In genomic region chr12:29593787-29594186, GRCm38 (mm10) we compare ENCODE assay signal across 20 mouse cellular contexts.
DNase-seq lines count a peak whose midpoint lies in the region; ATAC-seq and TF ChIP-seq lines count a peak whose summit lies in the region.
"Had no signal": no experiment of that assay in that cellular context is flagged by ENCODE, and none has a peak within 500 bp of the region (broad histone marks: within the 10 kb centered on the region; RNA-seq: fewer than 3 reads in every experiment).

No protein-coding gene starts in this region.

- peaks cover 5% of the 10 kb centered on the region; the same call in 1 of the 2 replicates for H3K9me3 ChIP-seq in midbrain, postnatal 0 days (ENCODE audit: low read length)
- no peaks in the 10 kb centered on the region; the same call in 1 of the 2 replicates for H3K9me3 ChIP-seq in midbrain, embryonic 10.5 days (replicated peaks)
- peaks cover 9% of the 10 kb centered on the region; the same call in 1 of the 2 replicates for H3K9me3 ChIP-seq in embryonic facial prominence, embryonic 10.5 days
- H3K9me3 ChIP-seq: forebrain, embryonic 10.5 days; heart, embryonic 15.5 days; liver, embryonic 13.5 days; stomach, embryonic 15.5 days had no signal

- no peaks in the 10 kb centered on the region; the same call in 1 of the 2 replicates for H3K4me1 ChIP-seq in midbrain, postnatal 0 days (ENCODE audit: insufficient read depth, low read length)
- H3K4me1 ChIP-seq in midbrain, embryonic 10.5 days = no peaks in the 10 kb centered on the region
- no peaks in the 10 kb centered on the region for H3K4me1 ChIP-seq in embryonic facial prominence, embryonic 10.5 days
- H3K4me1 ChIP-seq: embryonic facial prominence, embryonic 13.5 days; forebrain, embryonic 10.5 days; heart, embryonic 15.5 days; liver, embryonic 13.5 days; stomach, embryonic 15.5 days had no signal

- no peak overlapping the region for H3K9ac ChIP-seq in midbrain, postnatal 0 days (replicated peaks; ENCODE audit: low read length, poor library complexity, severe bottlenecking)
- H3K9ac ChIP-seq: embryonic facial prominence, embryonic 13.5 days; heart, embryonic 15.5 days; hindbrain, embryonic 14.5 days; liver, embryonic 13.5 days; stomach, embryonic 15.5 days had no signal

- no peak overlapping the region for H3K27ac ChIP-seq in midbrain, postnatal 0 days (ENCODE audit: low read depth, low read length)
- H3K27ac ChIP-seq in midbrain, embryonic 10.5 days (replicated peaks) = no peak overlapping the region
- no peak overlapping the region for H3K27ac ChIP-seq in embryonic facial prominence, embryonic 10.5 days (replicated peaks)
- no peak overlapping the region for H3K27ac ChIP-seq in gastrocnemius, adult 2 months
- H3K27ac ChIP-seq: embryonic facial prominence, embryonic 13.5 days; forebrain, embryonic 10.5 days; heart, embryonic 15.5 days; hindbrain, embryonic 14.5 days; liver, embryonic 13.5 days; stomach, embryonic 15.5 days had no signal

- no peaks in the 10 kb centered on the region for H3K27me3 ChIP-seq in midbrain, postnatal 0 days (ENCODE audit: insufficient read depth, low read length)
- no peaks in the 10 kb centered on the region for H3K27me3 ChIP-seq in midbrain, embryonic 10.5 days (ENCODE audit: low read depth, poor library complexity, severe bottlenecking)
- no peaks in the 10 kb centered on the region for H3K27me3 ChIP-seq in embryonic facial prominence, embryonic 10.5 days (replicated peaks; ENCODE audit: low read depth, poor library complexity, severe bottlenecking)
- H3K27me3 ChIP-seq: embryonic facial prominence, embryonic 13.5 days; heart, embryonic 15.5 days; liver, embryonic 13.5 days; stomach, embryonic 15.5 days had no signal

- peak; percentile 34 to 68 for DNase-seq in frontal cortex, adult 2 months (ENCODE audit: extremely low spot score in 1 of 2, low spot score in 1 of 2)
- no peak for DNase-seq in frontal cortex, postnatal 10 days (ENCODE audit: low spot score in 2 of 2)
- peak; percentile 38 for DNase-seq in midbrain, postnatal 0 days (ENCODE audit: low spot score)
- DNase-seq in midbrain, embryonic 10.5 days (ENCODE audit: low spot score) = no peak
- peak; percentile 80 for DNase-seq in cerebellum, adult 9-10 months
- no peak for DNase-seq in embryo, embryonic 10 days (ENCODE audit: low spot score)
- no peak for DNase-seq in embryonic facial prominence, embryonic 10.5 days (ENCODE audit: low spot score)
- DNase-seq in gastrocnemius, adult 2 months = no peak
- DNase-seq: adrenal gland, postnatal 25 days; B cell, adult 2 months; kidney, adult 2 months; kidney, postnatal 4 days; liver, embryonic 13.5 days; thymus, postnatal 14 days had no signal

- WGBS in midbrain, postnatal 0 days = 89% methylated on average over 1 of the region's 1 CpGs
- WGBS in midbrain, embryonic 10.5 days = 75% methylated on average over 1 of the region's 1 CpGs
- 90% methylated on average over 1 of the region's 1 CpGs for WGBS in embryonic facial prominence, embryonic 10.5 days

- ATAC-seq in midbrain, postnatal 0 days (ENCODE audit: low FRiP score) = no peak
- ATAC-seq: lung, postnatal 0 days had no signal

- no peak overlapping the region for H3K4me3 ChIP-seq in midbrain, postnatal 0 days (ENCODE audit: low read depth, low read length)
- no peak overlapping the region for H3K4me3 ChIP-seq in midbrain, embryonic 10.5 days
- no peak overlapping the region for H3K4me3 ChIP-seq in embryonic facial prominence, embryonic 10.5 days
- H3K4me3 ChIP-seq in gastrocnemius, adult 2 months = no peak overlapping the region
- H3K4me3 ChIP-seq: embryonic facial prominence, embryonic 13.5 days; forebrain, embryonic 10.5 days; heart, embryonic 15.5 days; liver, embryonic 13.5 days; stomach, embryonic 15.5 days had no signal

- TF ChIP-seq CTCF in midbrain, postnatal 0 days (IDR thresholded peaks at IDR 0.05) = no peak
- no peak for TF ChIP-seq CTCF in gastrocnemius, adult 2 months (IDR thresholded peaks at IDR 0.05)

- H3K4me2 ChIP-seq in midbrain, postnatal 0 days (ENCODE audit: low read depth, low read length, poor library complexity, severe bottlenecking) = no peak overlapping the region
- H3K4me2 ChIP-seq: embryonic facial prominence, embryonic 13.5 days; heart, embryonic 15.5 days; hindbrain, embryonic 14.5 days; liver, embryonic 13.5 days; stomach, embryonic 15.5 days had no signal

- intact Hi-C loops in gastrocnemius, adult 2 months (cut with DNase I) = no loop called here

- H3K36me3 ChIP-seq in midbrain, postnatal 0 days (ENCODE audit: insufficient read depth, low read length) = peaks cover 14% of the 10 kb centered on the region; the same call in 1 of the 2 replicates
- no peaks in the 10 kb centered on the region for H3K36me3 ChIP-seq in midbrain, embryonic 10.5 days
- no peaks in the 10 kb centered on the region for H3K36me3 ChIP-seq in embryonic facial prominence, embryonic 10.5 days (replicated peaks)
- H3K36me3 ChIP-seq: embryonic facial prominence, embryonic 13.5 days; forebrain, embryonic 10.5 days; heart, embryonic 15.5 days; liver, embryonic 13.5 days; stomach, embryonic 15.5 days had no signal

Comparison
In these comparisons a context has a peak if more than half of its experiments do, and no peak if none do; other contexts are left out.
1. DNase-seq: peak in frontal cortex, adult 2 months (2 of 2), midbrain, postnatal 0 days (single experiment) and cerebellum, adult 9-10 months (single experiment); none in frontal cortex, postnatal 10 days (0 of 2), midbrain, embryonic 10.5 days (single experiment), embryo, embryonic 10 days (single experiment), embryonic facial prominence, embryonic 10.5 days (single experiment) and gastrocnemius, adult 2 months (single experiment).